Mouse (Mus musculus) limb, embryonic 14.5 days (tissue): ENCODE results near the gene Szrd1. TPM values are rescaled to one million over a fixed set of nuclear protein-coding genes. Genes with fewer than 3 reads are reported as not detected.
"Not testable (repeated sequence)": the region's sequence is repeated elsewhere in the genome, so short reads cannot be mapped to it uniquely, and the experiment has no call there.

Experiments used
- ATAC-seq: fragments of 200-750 bp; cut with Nextera tagmentation; 2 replicates; pipeline ENCODE4 v1.8.0; 2017; ENCODE audit warnings: low read depth, moderate number of reproducible peaks, moderate TSS enrichment; ENCODE audit not compliant: low FRiP score
- DNase-seq: peaks from one replicate; pipeline ENCODE4 v3.0.0-alpha.2; 2015; ENCODE audit warnings: low spot score
- H3K27ac ChIP-seq: fragments of 300-500 bp; sonication (generic); replicated peaks from 2 replicates; pipeline ENCODE4 v1.5.1; 2014; ENCODE audit warnings: low read depth, mild to moderate bottlenecking, low read length, moderate library complexity, mixed read lengths
- H3K27me3 ChIP-seq: fragments of 300-500 bp; sonication (generic); 2 replicates; pipeline ENCODE4 v1.6.1; 2014; ENCODE audit warnings: low read length, mixed read lengths; ENCODE audit not compliant: control insufficient read depth, insufficient read depth
- H3K36me3 ChIP-seq: fragments of 300-500 bp; sonication (generic); 2 replicates; pipeline ENCODE4 v1.6.1; 2014; ENCODE audit warnings: mild to moderate bottlenecking, low read length, moderate library complexity, mixed read lengths; ENCODE audit not compliant: control insufficient read depth, insufficient read depth
- H3K4me1 ChIP-seq: fragments of 300-500 bp; sonication (generic); 2 replicates; pipeline ENCODE4 v1.6.1; 2014; ENCODE audit warnings: antibody characterized with exemption, low read length, mixed read lengths; ENCODE audit not compliant: control insufficient read depth, insufficient read depth
- H3K4me2 ChIP-seq: fragments of 300-500 bp; sonication (generic); replicated peaks from 2 replicates; pipeline ENCODE4 v1.6.1; 2014; ENCODE audit warnings: low read depth, mild to moderate bottlenecking, low read length, moderate library complexity; ENCODE audit not compliant: severe bottlenecking
- H3K4me3 ChIP-seq: fragments of 300-500 bp; sonication (generic); replicated peaks from 2 replicates; pipeline ENCODE4 v1.5.1; 2014; ENCODE audit warnings: low read length
- H3K9ac ChIP-seq: fragments of 300-500 bp; sonication (generic); 2 replicates; pipeline ENCODE4 v1.6.1; 2014; ENCODE audit warnings: mild to moderate bottlenecking, low read depth, low read length, moderate library complexity; ENCODE audit not compliant: severe bottlenecking
- H3K9me3 ChIP-seq: fragments of 300-500 bp; sonication (generic); 2 replicates; pipeline ENCODE4 v1.6.1; 2016; ENCODE audit warnings: low read length; ENCODE audit not compliant: control insufficient read depth
- POLR2A ChIP-seq: fragments of 200-500 bp; IDR thresholded peaks from 2 replicates; pipeline ENCODE4 v1.8.0; 2012; ENCODE audit warnings: inconsistent platforms, mild to moderate bottlenecking, moderate library complexity, borderline replicate concordance; ENCODE audit not compliant: insufficient read depth, insufficient read length; ENCODE audit errors: extremely low read depth
- WGBS: fragments of 180-500 bp; shearing (Covaris S2); extraction: QIAGEN DNeasy Blood & Tissue Kit; methylation state at CpG from one replicate; pipeline ENCODE4 v1.1.7; 2014; 5-methylcytosine and 5-hydroxymethylcytosine counted together
- polyA plus RNA-seq, 2 experiments: library from polyadenylated mRNA; depleted of rRNA in 1 of 2; stranded (reverse) in 1 of 2; unstranded in 1 of 2; fragments of >200 nt; fragmentation: Nextera tagmentation in 1 of 2; extraction: Ambion mirVana in 1 of 2; gene quantifications; 2 replicates each; pipeline versions ENCODE4 v1.2.1 to v1.2.3; 2012 to 2014

Szrd1 gene
- polyA plus RNA-seq, 2 experiments, result 38.6 to 63.7 TPM

GRCm38 (mm10) chr4:141147112-141148008 is 7.8 kb upstream of the Szrd1 start, which contains the start of gene Fbxo42:
Gene Fbxo42 (plus strand): TSS chr4:141147913.
- Histone ChIP-seq H3K36me3 (no peaks in the 10 kb centered on the region), H3K4me2 (peak within 1 kb of the TSS; percentile 80), H3K9ac (peak within 1 kb of the TSS; percentile 88), H3K4me1 (peaks cover 19% of the 10 kb centered on the region), H3K27me3 (no peaks in the 10 kb centered on the region), H3K9me3 (no peaks in the 10 kb centered on the region), H3K27ac (peak within 1 kb of the TSS; percentile 82), H3K4me3 (peak within 1 kb of the TSS; percentile 99)
- peak; percentile 50; the same call in 1 of the 2 replicates for TF ChIP-seq POLR2A
- DNase-seq (peak; percentile 91), ATAC-seq (peak; percentile 91)
- WGBS, result 9% methylated on average over 55 of the region's 58 CpGs

GRCm38 (mm10) chr4:141146491-141147033 is 7.0 kb upstream of the Szrd1 start:
- ATAC-seq, result no peak
- Histone ChIP-seq H3K4me1 (peaks cover 19% of the 10 kb centered on the region), H3K9me3 (no peaks in the 10 kb centered on the region), H3K4me3 (no peak overlapping the region), H3K27ac (no peak overlapping the region), H3K27me3 (no peaks in the 10 kb centered on the region), H3K9ac (no peak overlapping the region), H3K4me2 (no peak overlapping the region; the same call in 1 of the 2 replicates), H3K36me3 (no peaks in the 10 kb centered on the region)
- DNase-seq, result no peak
- 93% methylated on average over 6 of the region's 6 CpGs for WGBS
- no peak for TF ChIP-seq POLR2A

GRCm38 (mm10) chr4:141145124-141145523 is 5.5 kb upstream of the Szrd1 start:
- peaks cover 19% of the 10 kb centered on the region for H3K4me1 ChIP-seq
- H3K36me3 ChIP-seq, H3K27me3 ChIP-seq, DNase-seq, H3K9me3 ChIP-seq, H3K9ac ChIP-seq, H3K4me2 ChIP-seq, H3K4me3 ChIP-seq, H3K27ac ChIP-seq, ATAC-seq: not testable (repeated sequence)
- 96% methylated on average over 7 of the region's 16 CpGs for WGBS

DNA sequence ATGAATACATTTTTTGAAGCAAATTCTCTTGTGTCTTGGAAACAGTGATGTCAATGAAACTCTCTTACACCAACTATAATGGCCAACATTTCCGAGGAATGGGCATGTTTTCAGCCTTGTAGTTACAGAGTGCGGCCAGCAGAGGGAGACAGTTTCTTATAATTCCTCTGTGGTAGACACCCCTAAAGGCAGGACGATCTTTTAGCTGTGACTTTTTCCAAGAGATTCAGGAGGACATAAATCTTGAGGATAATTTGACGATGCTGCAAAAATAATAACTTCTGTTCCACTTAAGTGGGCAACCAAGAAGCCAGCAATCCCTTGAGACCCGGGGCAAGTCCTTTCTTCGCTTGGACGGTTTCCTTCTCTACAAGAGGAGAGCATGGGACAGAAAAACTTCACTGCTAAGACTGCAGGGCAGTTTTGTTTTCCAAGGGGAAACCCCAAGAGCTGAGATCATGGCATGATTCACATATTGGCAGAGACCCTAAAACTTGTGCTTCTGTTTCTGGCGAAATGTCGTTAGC is 2.8 kb upstream of the Szrd1 start:
- H3K9ac ChIP-seq, result no peak overlapping the region
- no peak for ATAC-seq
- peak; percentile 84 for DNase-seq
- peak overlapping the region; percentile 30; the same call in 1 of the 2 replicates for H3K4me2 ChIP-seq
- no peaks in the 10 kb centered on the region for H3K27me3 ChIP-seq
- no peaks in the 10 kb centered on the region for H3K9me3 ChIP-seq
- WGBS, result 19% methylated on average over 9 of the region's 9 CpGs
- peaks cover 12% of the 10 kb centered on the region for H3K4me1 ChIP-seq
- no peaks in the 10 kb centered on the region for H3K36me3 ChIP-seq
- TF ChIP-seq POLR2A, result no peak
- H3K4me3 ChIP-seq, result no peak overlapping the region
- 0 out of 2 replicates have a peak overlapping the region, but pooled peaks have one; percentile 11 for H3K27ac ChIP-seq

DNA sequence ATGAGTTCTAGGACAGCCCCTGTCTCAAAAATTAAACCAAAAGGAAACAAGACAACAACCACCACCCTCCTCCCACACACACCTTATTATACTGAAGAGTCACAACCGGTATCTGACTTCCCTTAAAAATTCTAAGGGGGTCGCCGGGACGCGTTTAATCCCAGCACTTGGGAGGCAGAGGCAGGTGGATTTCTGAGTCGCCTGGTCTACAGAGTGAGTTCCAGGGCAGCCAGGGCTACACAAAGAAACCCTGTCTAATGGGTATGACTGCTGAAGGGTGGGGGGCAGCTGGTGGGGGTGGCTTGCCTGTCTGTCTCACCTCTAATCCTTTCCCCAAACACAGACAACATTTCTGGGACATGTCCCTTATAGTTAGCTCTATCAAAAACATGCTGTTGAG is 1.4 kb upstream of the Szrd1 start:
- Histone ChIP-seq H3K4me3 (no peak overlapping the region), H3K27me3 (no peaks in the 10 kb centered on the region), H3K27ac (no peak overlapping the region), H3K9me3 (no peaks in the 10 kb centered on the region), H3K4me1 (peaks cover 10% of the 10 kb centered on the region), H3K4me2 (no peak overlapping the region), H3K9ac (no peak overlapping the region), H3K36me3 (0 out of 2 replicates have a peak, but pooled peaks cover 5% of the 10 kb centered on the region)
- DNase-seq (no peak), ATAC-seq (no peak)
- no peak for TF ChIP-seq POLR2A
- WGBS, result 83% methylated on average over 6 of the region's 6 CpGs

GRCm38 (mm10) chr4:141140354-141140753 is 779 bp upstream of the Szrd1 start:
- not testable (repeated sequence) for H3K4me3 ChIP-seq, H3K9ac ChIP-seq, H3K4me2 ChIP-seq, DNase-seq, ATAC-seq, H3K27me3 ChIP-seq, H3K36me3 ChIP-seq, H3K9me3 ChIP-seq, H3K27ac ChIP-seq
- peaks cover 10% of the 10 kb centered on the region for H3K4me1 ChIP-seq
- 89% methylated on average over 9 of the region's 9 CpGs for WGBS
